Mouse (Mus musculus) v-Abl transformed pro-B cells (cell line): Measurements from ENCODE around the gene Cdh1.

Experiments used
- in situ Hi-C, 2 experiments: fragments of 400-800 bp; cut with MboI; formaldehyde crosslinking; loops; one replicate each; pipeline ENCODE4 v1.15.1; 2025; ENCODE audit not compliant: unreplicated experiment in 2 of 2

Cdh1 gene

GRCm38 (mm10) chr8:106706194-106706593, 103.0 kb downstream of the Cdh1 start:
- in situ Hi-C loops: loop anchor here in 1 of 2 experiments (10.0 kb wide), 1 partner anchor 879 kb away; the partner anchor contains the start of gene Psmd7

- in situ Hi-C loops: no loop called here
Measured at GRCm38 (mm10) chr8:106710002-106710401, 106.9 kb downstream of the Cdh1 start.

DNA sequence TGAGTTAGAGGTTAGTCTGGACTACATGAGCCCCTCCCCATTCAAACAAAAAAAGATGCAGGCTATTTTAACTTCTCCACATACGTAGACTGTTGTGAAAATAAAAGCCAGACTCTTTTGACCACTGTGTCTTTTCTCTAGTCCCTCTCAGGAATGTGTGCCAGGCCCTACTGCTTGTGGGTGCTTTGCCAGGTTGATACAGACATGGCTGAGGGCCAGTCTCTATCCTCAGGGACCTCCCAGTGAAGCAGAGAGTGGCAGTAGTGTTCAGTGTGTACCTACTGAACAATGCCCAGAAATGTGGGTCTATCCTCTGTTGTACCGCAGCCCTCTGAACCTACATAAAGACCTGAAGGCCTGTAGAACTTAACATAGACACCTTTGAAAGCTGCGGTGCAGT, 109.3 kb downstream of the Cdh1 start:
- in situ Hi-C loops: no loop called here

DNA sequence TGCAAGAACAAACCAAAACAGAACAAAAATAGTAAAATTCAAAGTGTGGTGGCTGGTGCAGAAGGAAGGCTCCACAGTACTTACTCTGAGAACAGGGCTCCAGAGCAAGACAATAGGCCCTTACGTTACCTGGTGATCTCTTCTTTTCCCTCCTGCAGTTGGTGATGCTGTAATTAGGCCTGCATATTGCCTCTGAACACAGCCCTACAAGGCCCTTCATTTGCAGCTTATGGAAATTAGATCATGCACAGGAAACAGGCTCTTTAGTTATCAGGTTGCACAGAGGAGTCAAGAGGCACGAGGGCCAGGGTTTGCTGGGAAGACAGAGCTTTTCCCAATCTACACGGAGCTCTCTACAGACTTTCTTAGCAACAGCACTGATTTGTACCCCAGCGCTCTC, 111.1 kb downstream of the Cdh1 start:
- in situ Hi-C loops: no loop called here

DNA sequence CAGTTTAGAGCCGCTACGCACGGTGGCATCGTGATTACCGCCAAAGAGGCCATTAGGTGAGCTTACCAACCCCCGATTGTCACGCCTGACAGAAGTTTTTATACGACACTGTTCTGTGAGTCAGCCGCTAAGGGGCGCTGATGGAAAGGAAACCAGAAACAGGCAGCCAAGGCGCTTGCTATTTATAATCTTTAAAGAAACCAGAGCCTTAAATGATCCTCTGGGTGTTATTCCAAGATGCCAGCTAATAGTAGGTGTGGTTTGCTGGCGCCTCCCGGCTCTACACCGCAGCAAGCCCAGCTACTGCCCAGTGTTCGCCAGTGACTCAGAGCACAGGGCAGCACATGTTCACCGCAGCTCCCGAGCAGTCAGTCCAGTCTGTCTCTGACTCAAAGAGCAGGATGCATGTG, 114.9 kb downstream of the Cdh1 start:
- in situ Hi-C loops: loop anchor here in 1 of 2 experiments (5.0 kb wide), 1 partner anchor 169 kb away; no protein-coding TSS in a partner anchor
